Mouse (Mus musculus): ENCODE measurements around the gene Pcid2. TPM values are rescaled to one million over a fixed set of nuclear protein-coding genes. Genes with fewer than 3 reads are reported as not detected.

Pcid2 gene
- total and polyA plus RNA-seq, 3 experiments = 11.6 to 26.3 (median 19.6) TPM

DNA sequence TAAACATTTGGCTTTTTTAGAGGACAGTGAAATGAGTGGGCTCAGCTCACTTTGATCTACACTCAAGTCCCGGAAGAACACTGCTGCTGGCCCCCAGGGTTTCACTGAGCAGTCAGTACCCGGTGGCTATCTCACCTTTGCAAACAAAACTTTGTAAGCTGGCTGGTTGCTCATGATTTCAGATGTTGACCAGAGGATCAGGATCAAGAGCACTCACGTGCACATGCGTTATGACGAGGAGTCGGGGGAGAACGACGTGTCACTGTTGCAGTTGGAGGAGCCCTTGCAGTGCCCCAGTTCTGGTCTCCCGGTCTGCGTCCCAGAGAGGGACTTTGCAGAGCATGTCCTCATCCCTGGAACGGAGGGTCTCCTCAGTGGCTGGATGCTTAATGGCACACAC is 32.0 kb downstream of the Pcid2 start:
- no peak for ATAC-seq (ENCODE audit: extremely low read depth, insufficient number of reproducible peaks, low FRiP score, poor library complexity, severe bottlenecking)
- H3K36me3 ChIP-seq (replicated peaks) = peaks cover 57% of the 10 kb centered on the region

DNA sequence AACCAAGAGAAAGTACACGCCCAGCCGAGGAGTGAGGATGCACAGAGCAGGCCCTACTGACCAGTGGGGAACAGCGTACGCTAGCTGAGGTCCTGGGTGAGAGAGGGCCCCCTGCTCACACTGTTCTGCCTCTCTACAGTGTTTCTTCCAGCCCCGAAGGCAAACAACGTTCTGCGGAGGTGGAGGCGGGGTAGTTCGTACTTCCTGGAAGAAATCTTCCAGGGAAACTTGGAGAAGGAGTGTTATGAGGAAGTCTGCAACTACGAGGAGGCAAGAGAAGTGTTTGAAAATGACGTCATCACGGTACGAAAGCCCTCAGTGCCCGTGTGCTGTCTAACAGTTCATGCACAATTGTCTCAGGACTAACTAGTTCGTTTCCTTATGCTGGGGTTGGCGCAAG is 42.1 kb downstream of the Pcid2 start:
- ATAC-seq (ENCODE audit: extremely low read depth, insufficient number of reproducible peaks, low FRiP score, poor library complexity, severe bottlenecking) (no peak), DNase-seq (ENCODE audit: low spot score) (no peak)
- TF ChIP-seq CTCF (IDR thresholded peaks at IDR 0.05; ENCODE audit: low read depth, low read length) = no peak
- TF ChIP-seq GATA2 (IDR thresholded peaks at IDR 0.05; ENCODE audit: borderline replicate concordance, low read depth, low read length) = no peak
- no peak for TF ChIP-seq POLR2AphosphoS5 (IDR thresholded peaks at IDR 0.05; ENCODE audit: insufficient replicate concordance, low read depth, low read length)
- no peak for TF ChIP-seq TAL1 (conservative IDR thresholded peaks at IDR 0.05; ENCODE audit: low read depth, low read length)
- TF ChIP-seq GATA1 (IDR thresholded peaks at IDR 0.05; ENCODE audit: borderline replicate concordance, low read length) = no peak
- Histone ChIP-seq H3K36me3 (replicated peaks) (no peaks in the 10 kb centered on the region), H3K4me1 (ENCODE audit: insufficient read depth, low read depth, low read length) (no peaks in the 10 kb centered on the region; the same call in 1 of the 2 replicates), H3K4me3 (ENCODE audit: low read depth, low read length) (no peak overlapping the region), H3K27me3 (ENCODE audit: insufficient read depth, low read length) (peaks cover 41% of the 10 kb centered on the region), H3K9me3 (replicated peaks) (no peaks in the 10 kb centered on the region)

More for the DNA sequence above, 32.0 kb downstream of the Pcid2 start:
- DNase-seq (ENCODE audit: low spot score) = no peak
- Histone ChIP-seq H3K4me1 (ENCODE audit: insufficient read depth, low read depth, low read length) (no peaks in the 10 kb centered on the region), H3K9me3 (replicated peaks) (no peaks in the 10 kb centered on the region), H3K4me3 (ENCODE audit: low read depth, low read length) (no peak overlapping the region), H3K27me3 (ENCODE audit: insufficient read depth, low read length) (no peaks in the 10 kb centered on the region)
- no peak for TF ChIP-seq TAL1 (conservative IDR thresholded peaks at IDR 0.05; ENCODE audit: low read depth, low read length)
- TF ChIP-seq CTCF (IDR thresholded peaks at IDR 0.05; ENCODE audit: low read depth, low read length) = no peak
- no peak for TF ChIP-seq GATA2 (IDR thresholded peaks at IDR 0.05; ENCODE audit: borderline replicate concordance, low read depth, low read length)
- TF ChIP-seq POLR2AphosphoS5 (IDR thresholded peaks at IDR 0.05; ENCODE audit: insufficient replicate concordance, low read depth, low read length) = no peak
- TF ChIP-seq GATA1 (IDR thresholded peaks at IDR 0.05; ENCODE audit: borderline replicate concordance, low read length) = no peak

DNA sequence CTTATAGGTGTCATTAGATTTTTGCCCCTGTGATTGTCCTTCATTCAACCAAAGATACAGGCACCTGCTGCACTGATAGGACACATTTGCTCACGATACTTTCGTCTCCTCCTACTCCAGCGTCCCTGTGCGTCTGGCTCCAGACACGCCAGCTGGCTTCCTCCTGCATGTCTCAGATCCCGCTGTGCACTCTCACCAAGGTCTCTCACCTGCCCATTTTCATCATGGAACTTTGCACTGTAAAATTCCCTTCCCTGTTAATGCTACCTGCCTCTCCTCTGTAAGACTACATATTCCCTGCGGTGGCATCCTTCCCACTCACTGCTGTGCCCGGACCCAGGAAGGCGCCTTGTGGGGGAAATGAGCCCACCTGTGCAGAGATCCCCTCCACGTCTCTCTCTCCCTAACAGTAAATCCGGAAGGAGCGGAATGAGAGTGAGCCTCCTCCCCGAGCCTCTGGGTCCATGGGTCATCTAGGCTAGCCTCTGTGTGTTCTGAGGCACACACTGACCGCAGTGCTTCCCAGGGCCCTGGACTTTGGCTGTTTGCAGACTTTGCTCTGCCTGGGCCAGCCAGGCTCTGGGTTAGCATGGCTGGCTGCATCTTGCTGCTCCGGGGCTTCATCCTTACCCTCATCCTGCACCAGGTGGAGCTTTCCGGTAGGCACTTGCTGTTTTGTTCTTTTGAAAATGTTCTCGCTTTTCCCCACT is 44.7 kb downstream of the Pcid2 start, which contains the start of gene Proz:
Gene Proz, plus strand, starts transcription at position 474 of the 710 bp plus-strand sequence.
- no peak within 1 kb of the TSS for H3K4me3 ChIP-seq (ENCODE audit: low read depth, low read length)
- no peak for ATAC-seq (ENCODE audit: extremely low read depth, insufficient number of reproducible peaks, low FRiP score, poor library complexity, severe bottlenecking)
- TF ChIP-seq GATA2 (IDR thresholded peaks at IDR 0.05; ENCODE audit: borderline replicate concordance, low read depth, low read length) (no peak), TAL1 (conservative IDR thresholded peaks at IDR 0.05; ENCODE audit: low read depth, low read length) (no peak), CTCF (IDR thresholded peaks at IDR 0.05; ENCODE audit: low read depth, low read length) (no peak), GATA1 (IDR thresholded peaks at IDR 0.05; ENCODE audit: borderline replicate concordance, low read length) (no peak), POLR2AphosphoS5 (IDR thresholded peaks at IDR 0.05; ENCODE audit: insufficient replicate concordance, low read depth, low read length) (no peak)

DNA sequence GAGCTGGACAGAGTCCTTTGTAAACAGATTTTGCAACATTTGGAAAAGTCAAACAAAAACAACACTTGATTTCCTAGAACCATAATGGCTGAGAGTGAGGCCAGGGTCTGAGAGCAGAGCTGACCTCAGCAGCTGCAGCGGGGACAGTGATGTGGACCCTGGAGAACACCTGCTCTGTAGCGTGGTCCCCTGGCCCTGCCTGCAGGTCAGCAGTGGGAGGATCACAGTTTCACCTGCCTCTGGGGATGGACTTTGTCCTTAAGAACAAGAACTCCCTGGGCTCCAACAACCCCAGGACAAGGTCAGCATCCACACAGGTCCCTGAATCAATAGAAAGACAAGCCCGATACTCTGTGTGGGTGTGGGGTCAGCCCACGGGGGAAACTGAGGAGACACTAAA is 47.9 kb downstream of the Pcid2 start:
- Histone ChIP-seq H3K27me3 (ENCODE audit: insufficient read depth, low read length) (peaks cover 51% of the 10 kb centered on the region), H3K36me3 (replicated peaks) (no peaks in the 10 kb centered on the region), H3K4me3 (ENCODE audit: low read depth, low read length) (no peak overlapping the region), H3K4me1 (ENCODE audit: insufficient read depth, low read depth, low read length) (no peaks in the 10 kb centered on the region), H3K9me3 (replicated peaks) (no peaks in the 10 kb centered on the region)
- no peak for DNase-seq (ENCODE audit: low spot score)
- ATAC-seq (ENCODE audit: extremely low read depth, insufficient number of reproducible peaks, low FRiP score, poor library complexity, severe bottlenecking) = no peak
- TF ChIP-seq GATA2 (IDR thresholded peaks at IDR 0.05; ENCODE audit: borderline replicate concordance, low read depth, low read length) (no peak), TAL1 (conservative IDR thresholded peaks at IDR 0.05; ENCODE audit: low read depth, low read length) (no peak), CTCF (IDR thresholded peaks at IDR 0.05; ENCODE audit: low read depth, low read length) (no peak), POLR2AphosphoS5 (IDR thresholded peaks at IDR 0.05; ENCODE audit: insufficient replicate concordance, low read depth, low read length) (no peak), GATA1 (IDR thresholded peaks at IDR 0.05; ENCODE audit: borderline replicate concordance, low read length) (no peak)

More for the DNA sequence above, 44.7 kb downstream of the Pcid2 start, which contains the start of gene Proz:
- DNase-seq (ENCODE audit: low spot score) = no peak
- Histone ChIP-seq H3K4me1 (ENCODE audit: insufficient read depth, low read depth, low read length) (no peaks in the 10 kb centered on the region; the same call in 1 of the 2 replicates), H3K27me3 (ENCODE audit: insufficient read depth, low read length) (peaks cover 50% of the 10 kb centered on the region), H3K36me3 (replicated peaks) (no peaks in the 10 kb centered on the region), H3K9me3 (replicated peaks) (no peaks in the 10 kb centered on the region)

DNA sequence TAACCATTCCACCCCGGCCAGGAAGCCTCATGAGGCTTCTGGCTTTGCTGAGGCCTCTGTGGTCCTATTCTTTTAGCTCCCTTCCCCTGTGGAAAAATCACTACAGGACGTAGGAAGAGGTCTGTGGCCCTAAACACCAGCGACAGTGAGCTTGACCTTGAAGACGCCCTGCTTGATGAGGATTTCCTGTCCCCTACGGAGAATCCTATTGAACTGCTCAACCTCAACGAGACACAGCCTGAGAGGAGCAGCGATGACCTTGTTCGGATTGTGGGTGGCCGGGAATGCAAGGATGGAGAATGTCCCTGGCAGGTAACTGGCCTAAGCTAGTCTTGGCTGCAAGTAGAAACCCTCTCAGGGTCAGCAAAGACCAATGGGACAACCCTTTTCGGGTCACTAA is 54.7 kb downstream of the Pcid2 start:
- DNase-seq (ENCODE audit: low spot score) (no peak), ATAC-seq (ENCODE audit: extremely low read depth, insufficient number of reproducible peaks, low FRiP score, poor library complexity, severe bottlenecking) (no peak)
- no peaks in the 10 kb centered on the region for H3K9me3 ChIP-seq (replicated peaks)
- TF ChIP-seq GATA1 (IDR thresholded peaks at IDR 0.05; ENCODE audit: borderline replicate concordance, low read length) = no peak
- H3K27me3 ChIP-seq (ENCODE audit: insufficient read depth, low read length) = peaks cover 34% of the 10 kb centered on the region
- no peaks in the 10 kb centered on the region for H3K36me3 ChIP-seq (replicated peaks)
- H3K4me3 ChIP-seq (ENCODE audit: low read depth, low read length) = no peak overlapping the region
- H3K4me1 ChIP-seq (ENCODE audit: insufficient read depth, low read depth, low read length) = no peaks in the 10 kb centered on the region

DNA sequence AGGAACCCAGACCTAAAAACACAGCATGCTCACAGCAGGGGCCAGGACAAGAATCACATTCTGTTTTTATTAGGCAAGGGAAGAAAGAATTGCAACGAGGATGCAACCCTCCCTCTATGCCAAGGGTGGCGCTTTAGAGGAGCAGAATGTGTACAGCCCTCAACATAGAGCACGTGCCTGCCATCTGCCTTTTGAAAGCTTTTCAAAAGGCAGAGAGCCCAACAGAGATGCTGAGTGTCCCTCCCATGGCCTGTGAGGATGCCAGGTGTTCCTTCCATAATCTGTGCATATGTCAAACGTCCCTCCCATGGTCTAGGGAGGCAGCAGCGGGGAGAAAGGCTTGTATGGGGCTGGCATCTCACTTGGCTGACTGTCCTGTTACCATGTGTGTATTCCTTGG is 57.6 kb downstream of the Pcid2 start:
- Histone ChIP-seq H3K4me3 (ENCODE audit: low read depth, low read length) (no peak overlapping the region), H3K27me3 (ENCODE audit: insufficient read depth, low read length) (peaks cover 23% of the 10 kb centered on the region), H3K4me1 (ENCODE audit: insufficient read depth, low read depth, low read length) (no peaks in the 10 kb centered on the region), H3K9me3 (replicated peaks) (no peaks in the 10 kb centered on the region), H3K36me3 (replicated peaks) (no peaks in the 10 kb centered on the region)
- DNase-seq (ENCODE audit: low spot score) (no peak), ATAC-seq (ENCODE audit: extremely low read depth, insufficient number of reproducible peaks, low FRiP score, poor library complexity, severe bottlenecking) (no peak)
- no peak for TF ChIP-seq CTCF (IDR thresholded peaks at IDR 0.05; ENCODE audit: low read depth, low read length)
- no peak for TF ChIP-seq TAL1 (conservative IDR thresholded peaks at IDR 0.05; ENCODE audit: low read depth, low read length)
- TF ChIP-seq GATA1 (IDR thresholded peaks at IDR 0.05; ENCODE audit: borderline replicate concordance, low read length) = no peak
- TF ChIP-seq POLR2AphosphoS5 (IDR thresholded peaks at IDR 0.05; ENCODE audit: insufficient replicate concordance, low read depth, low read length) = no peak
- TF ChIP-seq GATA2 (IDR thresholded peaks at IDR 0.05; ENCODE audit: borderline replicate concordance, low read depth, low read length) = no peak
